Mouse (Mus musculus) kidney, postnatal 4 days (tissue): ENCODE data around the gene Pias3.
"Not testable (repeated sequence)": the region's sequence is repeated elsewhere in the genome, so short reads cannot be mapped to it uniquely, and the experiment has no call there.

Experiments used
- DNase-seq, 2 experiments: peaks; one replicate each; pipeline ENCODE4 v3.0.0; 2021; ENCODE audit warnings: mixed read lengths in 2 of 2

Gene Pias3

GRCm38 (mm10) chr3:96686057-96686456 lies 10.1 kb upstream of the Pias3 start:
- not testable (repeated sequence) for DNase-seq

GRCm38 (mm10) chr3:96688854-96689253 lies 7.3 kb upstream of the Pias3 start:
- no peak for DNase-seq

- DNase-seq = no peak
Observed at GRCm38 (mm10) chr3:96690298-96690697, 5.9 kb upstream of the Pias3 start.

GRCm38 (mm10) chr3:96692506-96692905 lies 3.7 kb upstream of the Pias3 start:
- peak; percentile 75 to 79 for DNase-seq

GRCm38 (mm10) chr3:96693579-96693978 lies 2.6 kb upstream of the Pias3 start:
- no peak for DNase-seq

- DNase-seq = peak; percentile 92 to 96
Observed at GRCm38 (mm10) chr3:96696766-96697732, 865 bp downstream of the Pias3 start.

- DNase-seq = peak; percentile 25 to 43
Observed at GRCm38 (mm10) chr3:96698993-96699690, 3.0 kb downstream of the Pias3 start.

- DNase-seq = peak; percentile 42 to 50
Observed at GRCm38 (mm10) chr3:96700376-96700775, 4.2 kb downstream of the Pias3 start.

GRCm38 (mm10) chr3:96701003-96701402 lies 4.8 kb downstream of the Pias3 start:
- DNase-seq = no peak

- peak; percentile 52 to 65 for DNase-seq
Observed at GRCm38 (mm10) chr3:96704778-96705177, 8.6 kb downstream of the Pias3 start.

- no peak for DNase-seq
Observed at GRCm38 (mm10) chr3:96706217-96706616, 10.0 kb downstream of the Pias3 start.

- no peak for DNase-seq
Observed at GRCm38 (mm10) chr3:96706984-96707383, 10.8 kb downstream of the Pias3 start.

- peak; percentile 91 to 94 for DNase-seq
Observed at GRCm38 (mm10) chr3:96707903-96708683, 11.9 kb downstream of the Pias3 start, which contains the start of gene Nudt17. Gene Nudt17, minus strand, starts transcription at chr3:96708562.

GRCm38 (mm10) chr3:96708684-96709064 lies 12.5 kb downstream of the Pias3 start:
- DNase-seq = no peak

- DNase-seq = no peak
Observed at GRCm38 (mm10) chr3:96714286-96714685, 18.1 kb downstream of the Pias3 start.

- no peak for DNase-seq
Observed at GRCm38 (mm10) chr3:96715854-96716253, 19.7 kb downstream of the Pias3 start.

- peak; percentile 74 to 83 for DNase-seq
Observed at GRCm38 (mm10) chr3:96719173-96719572, 23.0 kb downstream of the Pias3 start.

GRCm38 (mm10) chr3:96727343-96727827 lies 31.2 kb downstream of the Pias3 start, which contains the start of the genes Polr3c and Rnf115:
Gene Polr3c, minus strand, starts transcription at chr3:96727628.
Gene Rnf115, plus strand, starts transcription at chr3:96727664.
- peak; percentile 95 to 97 for DNase-seq

- no peak for DNase-seq
Observed at GRCm38 (mm10) chr3:96727828-96728633, 31.8 kb downstream of the Pias3 start.

- DNase-seq = no peak
Observed at GRCm38 (mm10) chr3:96728634-96729402, 32.6 kb downstream of the Pias3 start.

GRCm38 (mm10) chr3:96729403-96729784 lies 33.2 kb downstream of the Pias3 start:
- DNase-seq = no peak
